Mouse (Mus musculus) ovary, postnatal 10 days (tissue): Measurements from ENCODE around the gene Rpl31.

Experiments
- DNase-seq: peaks from one replicate; pipeline ENCODE4 v3.0.0; 2022; ENCODE audit warnings: low spot score

Rpl31 gene

DNA sequence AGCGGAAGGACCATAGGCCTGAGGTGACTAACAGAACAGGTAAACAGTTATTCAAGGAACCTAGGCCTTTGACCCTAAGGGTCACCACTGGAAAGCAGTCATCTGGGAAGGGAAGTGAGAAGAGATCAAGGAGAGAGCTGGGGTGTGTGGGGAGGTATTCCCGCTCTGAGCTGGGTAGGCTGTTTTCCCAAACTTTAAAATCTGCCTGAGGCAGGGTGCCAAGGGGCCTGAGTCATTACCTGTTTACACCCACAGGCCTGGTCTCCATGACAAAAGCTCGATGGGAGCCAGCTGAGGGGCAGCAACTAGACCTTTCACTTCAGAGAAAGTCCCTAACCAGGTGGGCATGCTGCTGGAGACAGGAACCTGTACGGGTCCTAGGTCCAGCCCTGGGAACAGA lies 31.6 kb downstream of the Rpl31 start:
- no peak for DNase-seq

DNA sequence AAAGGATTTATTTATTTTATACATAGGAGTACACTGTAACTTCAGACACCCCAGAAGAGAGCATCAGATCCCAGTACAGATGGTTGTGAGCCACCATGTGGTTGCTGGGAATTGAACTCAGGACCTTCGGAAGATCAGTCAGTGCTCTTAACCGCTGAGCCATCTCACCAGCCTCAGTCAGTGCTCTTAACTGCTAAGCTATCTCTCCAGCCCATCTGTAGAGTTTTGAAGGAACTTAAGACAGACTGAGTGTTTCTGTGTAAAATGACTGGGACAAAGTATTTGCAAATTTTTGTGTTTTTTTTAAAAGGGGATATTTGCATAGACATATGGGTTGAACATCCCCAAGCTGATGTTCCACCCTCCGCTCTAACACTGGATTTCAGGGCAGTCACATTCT lies 32.5 kb downstream of the Rpl31 start:
- no peak for DNase-seq

DNA sequence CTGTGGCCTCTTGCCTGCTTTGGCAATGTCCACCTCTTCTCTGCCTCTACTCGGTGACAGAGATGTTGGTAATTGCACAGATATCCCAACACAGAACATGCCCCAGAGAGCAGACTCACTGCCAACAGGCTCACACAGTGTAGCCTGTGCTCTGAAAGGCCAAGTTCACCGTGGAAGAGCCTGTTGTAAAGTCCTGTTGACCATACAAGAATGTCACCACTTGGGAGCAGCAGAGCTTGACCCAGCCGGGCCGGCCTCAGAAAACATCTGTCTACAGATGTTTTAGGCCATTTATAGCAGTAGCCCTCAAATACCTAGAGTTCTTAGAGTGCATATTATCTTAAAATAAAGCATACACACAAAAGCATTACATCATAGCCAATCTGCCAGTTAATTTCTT lies 39.5 kb downstream of the Rpl31 start:
- no peak for DNase-seq

DNA sequence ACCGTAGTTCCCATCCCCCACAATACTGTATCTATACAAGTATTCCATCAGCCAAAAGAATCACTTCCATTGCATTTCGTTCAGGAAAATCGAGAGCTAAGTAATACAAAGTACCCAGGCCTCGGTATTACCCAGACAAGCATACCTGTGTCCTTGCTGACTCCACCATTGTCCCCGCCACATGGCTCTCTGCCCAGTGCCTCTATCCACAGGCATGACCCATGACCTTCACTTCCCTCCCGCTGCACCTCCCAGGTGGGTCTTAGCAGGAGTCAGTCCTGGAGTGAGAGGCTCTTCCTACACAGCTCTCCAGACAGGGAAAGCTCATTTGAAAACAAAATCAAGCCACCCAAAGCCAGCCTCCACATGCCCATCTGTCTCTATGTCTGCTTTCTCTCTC lies 40.5 kb downstream of the Rpl31 start:
- DNase-seq: no peak

DNA sequence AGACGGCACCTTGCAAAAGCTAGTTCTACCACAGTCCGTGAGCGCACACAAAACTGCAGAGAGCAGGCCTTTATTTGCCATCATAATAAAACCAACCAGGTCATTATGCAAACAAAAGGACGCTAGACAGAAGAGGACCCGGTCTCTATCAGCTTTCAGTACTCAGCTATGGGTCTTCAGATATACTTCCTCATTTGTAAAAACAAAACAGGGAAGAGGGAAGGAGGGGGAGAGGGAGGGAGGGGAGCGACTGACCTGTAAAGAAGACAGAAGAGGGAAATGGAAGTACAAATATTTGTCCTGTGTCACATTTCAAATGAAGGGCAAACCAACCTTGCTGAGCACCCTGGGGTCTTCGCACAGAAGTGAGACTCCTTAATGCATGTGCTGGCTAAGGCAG lies 41.0 kb downstream of the Rpl31 start:
- no peak for DNase-seq

DNA sequence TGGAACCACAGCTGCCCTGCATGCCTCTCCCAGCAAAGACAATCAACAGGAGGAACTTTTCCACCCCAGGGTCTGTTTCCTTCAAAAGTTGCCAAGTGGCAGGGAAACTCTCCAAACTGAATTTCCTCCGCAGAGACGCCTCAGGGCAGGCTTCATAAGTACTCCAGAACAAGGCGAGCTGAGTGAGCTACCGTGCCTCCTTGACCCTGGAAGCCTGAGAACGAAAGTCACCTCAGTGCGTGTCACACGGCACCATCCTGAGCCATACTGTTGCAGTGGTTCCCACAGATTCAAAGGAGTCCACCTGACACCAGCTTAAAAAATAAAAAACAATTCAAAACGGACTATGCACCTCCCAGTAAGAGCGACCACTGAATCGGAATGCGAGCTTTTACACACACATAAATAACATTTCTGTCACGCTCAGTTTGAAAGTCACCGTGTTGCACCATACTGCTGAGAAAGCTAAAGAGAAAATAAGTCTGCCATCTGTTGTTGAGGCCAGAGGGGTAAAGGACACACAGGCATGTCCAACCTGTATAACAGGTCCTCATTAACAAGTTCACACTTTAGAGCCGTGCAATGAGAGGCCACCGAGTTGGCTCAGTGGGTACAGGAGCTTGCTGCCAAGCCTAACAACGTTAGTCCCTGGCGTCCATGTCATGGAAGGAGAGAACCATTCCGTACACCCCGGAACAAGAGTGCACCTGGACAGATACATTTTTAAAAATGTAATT lies 42.6 kb downstream of the Rpl31 start:
- DNase-seq: no peak

DNA sequence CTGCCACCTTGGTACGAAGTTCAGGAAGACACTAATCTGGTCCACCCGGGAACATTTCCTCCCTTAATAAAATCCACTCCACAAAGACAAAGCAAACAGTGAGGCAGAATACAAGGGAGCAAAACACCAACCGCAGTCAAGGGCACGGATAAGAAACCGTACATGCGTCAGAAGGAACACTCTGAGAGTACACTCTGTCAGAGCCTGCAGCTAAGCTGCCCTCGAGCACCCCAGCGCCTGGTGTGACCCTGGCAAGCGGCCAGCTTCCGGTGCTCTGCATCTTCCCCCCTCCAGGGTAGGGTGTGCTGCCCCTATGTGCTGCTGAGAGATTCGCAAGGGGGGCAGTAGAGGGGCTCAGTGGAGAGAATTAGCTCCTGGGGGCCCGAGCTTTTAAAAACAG lies 50.2 kb downstream of the Rpl31 start:
- no peak for DNase-seq

DNA sequence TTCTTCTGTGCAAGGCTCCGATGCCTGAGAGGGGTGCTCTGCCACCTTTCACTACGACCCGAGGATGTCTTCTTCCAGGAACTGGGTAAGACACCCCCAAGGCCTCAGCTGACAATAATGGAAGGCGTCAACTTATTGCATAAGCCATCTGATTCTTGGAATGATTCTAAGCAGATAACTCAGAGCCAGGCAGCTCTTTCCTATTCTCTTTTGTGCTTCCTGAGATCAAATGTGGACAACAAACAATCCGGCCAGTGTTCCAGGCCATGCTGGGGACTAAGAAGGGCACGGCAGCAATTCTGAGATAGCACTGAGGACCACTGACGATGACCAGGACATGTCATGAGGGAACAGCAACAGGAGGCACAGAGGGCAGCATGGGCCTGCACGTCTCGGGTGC lies 51.2 kb downstream of the Rpl31 start:
- DNase-seq: no peak

DNA sequence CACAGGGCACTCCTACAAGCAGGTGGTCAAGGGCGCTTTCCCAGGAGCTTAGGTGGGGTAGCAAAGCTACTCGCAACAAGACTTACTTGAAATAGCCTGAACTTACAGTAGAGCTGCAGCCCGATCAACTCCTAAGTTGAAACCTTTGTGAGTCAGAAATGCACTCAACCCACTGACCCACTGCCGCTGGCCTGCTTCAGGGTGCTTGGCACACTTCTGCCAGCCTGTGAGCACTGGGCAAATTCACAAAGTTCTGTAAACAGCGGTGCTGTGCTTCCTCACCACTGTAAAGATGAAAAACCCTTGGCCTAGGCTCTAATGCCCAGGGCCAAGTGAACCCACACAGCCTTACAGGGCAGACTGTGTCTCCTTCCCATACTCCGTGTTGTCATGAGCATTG lies 53.3 kb downstream of the Rpl31 start:
- no peak for DNase-seq
